Mouse (Mus musculus) intestine, embryonic 14.5 days (tissue): ENCODE data around the gene Zbtb39. TPM values are rescaled to one million over a fixed set of nuclear protein-coding genes. Genes with fewer than 3 reads are reported as not detected.
"Not testable (repeated sequence)": the region's sequence is repeated elsewhere in the genome, so short reads cannot be mapped to it uniquely, and the experiment has no call there.

Source experiments
- ATAC-seq: fragments of 200-750 bp; cut with Nextera tagmentation; replicated peaks from 2 replicates; pipeline ENCODE4 v1.8.0; 2017; ENCODE audit warnings: low read depth, moderate number of reproducible peaks, moderate TSS enrichment, moderate library complexity; ENCODE audit not compliant: low FRiP score, low TSS enrichment
- DNase-seq: peaks from one replicate; pipeline ENCODE4 v3.0.0-alpha.2; 2018; ENCODE audit warnings: low spot score
- H3K27ac ChIP-seq: fragments of 300-500 bp; sonication (generic); 2 replicates; pipeline ENCODE4 v1.5.1; 2014; ENCODE audit warnings: low read depth, mild to moderate bottlenecking, control low read depth
- H3K27me3 ChIP-seq: fragments of 300-500 bp; sonication (generic); replicated peaks from 2 replicates; pipeline ENCODE4 v1.6.1; 2014; ENCODE audit warnings: low read length, control low read depth; ENCODE audit not compliant: control insufficient read depth, insufficient read depth
- H3K36me3 ChIP-seq: fragments of 300-500 bp; sonication (generic); 2 replicates; pipeline ENCODE4 v1.6.1; 2014; ENCODE audit warnings: low read length, control low read depth; ENCODE audit not compliant: control insufficient read depth, insufficient read depth
- H3K4me1 ChIP-seq: fragments of 300-500 bp; sonication (generic); replicated peaks from 2 replicates; pipeline ENCODE4 v1.6.1; 2014; ENCODE audit warnings: low read length, control low read depth, mixed read lengths; ENCODE audit not compliant: control insufficient read depth, insufficient read depth
- H3K4me2 ChIP-seq: fragments of 300-500 bp; sonication (generic); 2 replicates; pipeline ENCODE4 v1.6.1; 2014; ENCODE audit warnings: low read length
- H3K4me3 ChIP-seq: fragments of 300-500 bp; sonication (generic); 2 replicates; pipeline ENCODE4 v1.5.1; 2014; ENCODE audit warnings: low read depth, low read length, control low read depth, mixed read lengths
- H3K9ac ChIP-seq: fragments of 300-500 bp; sonication (generic); 2 replicates; pipeline ENCODE4 v1.6.1; 2014; ENCODE audit warnings: mild to moderate bottlenecking, low read length
- H3K9me3 ChIP-seq: fragments of 300-500 bp; sonication (generic); 2 replicates; pipeline ENCODE4 v1.6.1; 2016; ENCODE audit warnings: low read length, control low read depth; ENCODE audit not compliant: control insufficient read depth
- WGBS: fragments of 180-500 bp; shearing (Covaris S2); extraction: QIAGEN DNeasy Blood & Tissue Kit; methylation state at CpG from one replicate; pipeline ENCODE4 v1.1.7; 2014; 5-methylcytosine and 5-hydroxymethylcytosine counted together
- polyA plus RNA-seq: library from polyadenylated mRNA; unstranded; fragments of >200 nt; fragmentation: Nextera tagmentation; extraction: Ambion mirVana; gene quantifications from 2 replicates; pipeline ENCODE4 v1.2.1, GENCODE M21; 2014

Gene Zbtb39
- polyA plus RNA-seq, 1 experiment from 2014 or later: 3.9 TPM

GRCm38 (mm10) chr10:127785411-127785810 lies 46.1 kb downstream of the Zbtb39 start:
- H3K4me3 ChIP-seq, DNase-seq, H3K4me2 ChIP-seq, H3K9me3 ChIP-seq, ATAC-seq, H3K9ac ChIP-seq, H3K36me3 ChIP-seq, H3K4me1 ChIP-seq, H3K27ac ChIP-seq, H3K27me3 ChIP-seq: not testable (repeated sequence)
- 90% methylated on average over 1 of the region's 1 CpGs for WGBS

Other genes with a start within 250 kb of the Zbtb39 start
- 0.32 TPM in 1 of 2 replicates, not detected in the other for gene Stac3, start 237.9 kb upstream of the Zbtb39 start, polyA plus RNA-seq
- gene Ndufa4l2, start 224.6 kb upstream of the Zbtb39 start, polyA plus RNA-seq: 25.9 and 28.5 TPM in 2 replicates
- 132 and 142 TPM in 2 replicates for gene Shmt2, start 217.1 kb upstream of the Zbtb39 start, polyA plus RNA-seq
- gene Nxph4, start 205.0 kb upstream of the Zbtb39 start, polyA plus RNA-seq: 4.0 and 5.5 TPM in 2 replicates
- gene Lrp1, start 118.4 kb upstream of the Zbtb39 start, polyA plus RNA-seq: 92.1 and 96.6 TPM in 2 replicates
- gene Stat6, start 96.6 kb upstream of the Zbtb39 start, polyA plus RNA-seq: 28.5 and 29.4 TPM in 2 replicates
- 8.8 and 8.9 TPM in 2 replicates for gene Nemp1, start 72.6 kb upstream of the Zbtb39 start, polyA plus RNA-seq
- 7.4 and 7.5 TPM in 2 replicates for gene Nab2, start 71.0 kb upstream of the Zbtb39 start, polyA plus RNA-seq
- gene Myo1a, start 34.4 kb upstream of the Zbtb39 start, polyA plus RNA-seq: 11.5 and 15.3 TPM in 2 replicates
- gene Tac2, start 15.1 kb upstream of the Zbtb39 start, polyA plus RNA-seq: 5.3 and 8.3 TPM in 2 replicates
- 0.39 and 0.43 TPM in 2 replicates for gene Gpr182, start 12.2 kb downstream of the Zbtb39 start, polyA plus RNA-seq
- 0.07 TPM in 1 of 2 replicates, not detected in the other for gene Rdh1, start 20.2 kb downstream of the Zbtb39 start, polyA plus RNA-seq
- gene Rdh16f1, start 20.2 kb downstream of the Zbtb39 start, polyA plus RNA-seq: not detected in 2 replicates
- gene Rdh9, start 36.8 kb downstream of the Zbtb39 start, polyA plus RNA-seq: 0.07 TPM in 1 of 2 replicates, not detected in the other
- gene Rdh16, start 61.6 kb downstream of the Zbtb39 start, polyA plus RNA-seq: not detected in 2 replicates
- gene Rdh19, start 110.4 kb downstream of the Zbtb39 start, polyA plus RNA-seq: not detected in 2 replicates
- gene Rdh16f2, start 126.9 kb downstream of the Zbtb39 start, polyA plus RNA-seq: 0.14 TPM in 1 of 2 replicates, not detected in the other
- gene Rdh7, start 149.3 kb downstream of the Zbtb39 start, polyA plus RNA-seq: 0.14 TPM in 1 of 2 replicates, not detected in the other
- gene Sdr9c7, start 159.0 kb downstream of the Zbtb39 start, polyA plus RNA-seq: not detected in 2 replicates